Mouse (Mus musculus) lung, postnatal 10 days (tissue): ENCODE measurements at regions not wholly inside any gene's neighbourhood (a gene's known extent, or its start where the extent isn't known, plus 50 kb on each side); places are given as distances from the start of the nearest gene placed in this dataset.

ENCODE experiments used
- DNase-seq: peaks from one replicate; pipeline ENCODE4 v3.0.0; 2021

DNA sequence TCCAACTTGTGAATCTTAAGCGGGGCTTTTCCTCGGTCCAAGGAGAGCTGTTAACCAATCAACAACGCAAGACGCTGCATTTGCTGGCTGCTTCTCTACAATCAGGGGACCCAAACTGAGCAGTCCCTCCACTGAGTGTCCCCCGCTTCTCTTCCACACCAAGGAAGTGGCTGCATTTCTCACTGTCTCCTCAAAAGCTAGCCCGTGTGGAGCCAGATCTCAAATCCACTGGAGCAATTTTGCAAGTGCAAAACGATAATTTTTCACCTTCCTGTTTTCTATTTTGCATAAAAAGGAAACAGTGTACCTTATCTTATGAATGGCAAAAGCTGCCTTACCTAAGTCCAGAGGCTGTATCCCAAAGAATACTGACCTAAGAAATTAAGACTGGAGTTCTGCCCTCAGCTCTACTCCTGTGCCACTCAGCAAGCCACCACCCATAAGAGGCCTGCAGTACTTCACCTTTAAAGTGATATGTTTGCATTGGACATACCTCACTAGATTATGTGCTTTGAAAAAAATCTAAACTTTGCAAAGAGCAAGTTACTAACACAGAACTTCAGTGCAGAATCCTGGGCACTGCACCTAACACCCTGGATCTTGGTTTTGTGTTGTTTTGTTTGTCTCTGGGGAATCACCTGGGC, 52.7 kb upstream of the Nap1l1 start:
- DNase-seq: no peak

DNA sequence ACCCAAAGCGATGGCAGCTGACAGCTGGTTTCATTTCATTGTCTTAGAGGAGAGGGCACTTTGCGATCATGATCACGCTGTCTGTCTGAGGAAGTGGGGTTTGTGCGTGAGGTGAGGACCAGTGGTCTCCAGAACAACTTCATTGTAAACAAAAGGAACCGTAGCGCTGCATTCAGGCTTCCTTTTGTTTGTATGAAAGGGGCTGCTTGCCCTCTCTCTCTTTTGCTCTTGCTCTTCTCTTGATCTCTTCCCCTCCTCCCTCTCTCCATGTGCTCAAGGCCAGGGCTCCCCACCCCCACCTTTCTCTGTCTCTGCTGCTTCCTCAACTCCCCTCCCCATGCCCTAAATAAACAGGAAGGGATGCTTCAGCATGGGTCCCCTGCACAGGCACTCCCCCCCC, 51.0 kb upstream of the Nap1l1 start:
- no peak for DNase-seq

DNA sequence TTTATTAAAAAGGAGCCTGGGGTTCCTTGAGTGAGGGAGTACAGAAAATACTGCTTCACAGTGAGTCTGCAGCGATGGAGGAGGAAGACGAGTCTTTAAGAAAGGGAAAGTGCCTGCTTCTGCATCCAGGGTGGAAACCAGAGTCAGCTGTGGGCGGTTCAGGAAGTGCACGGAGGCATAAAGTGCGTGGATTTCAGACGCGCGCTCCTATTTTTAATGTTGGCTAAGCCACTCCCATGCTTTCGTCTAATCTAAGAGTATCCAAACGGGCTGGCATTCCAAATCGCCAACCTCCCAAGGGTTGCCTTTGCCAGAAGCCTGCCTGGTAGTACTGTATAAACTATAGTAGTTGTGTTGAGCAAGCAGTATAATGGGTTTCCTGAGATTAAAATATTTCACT, 50.4 kb upstream of the Nap1l1 start:
- DNase-seq: peak; percentile 55
